Mouse (Mus musculus) cortical plate, adult 2 months (tissue): ENCODE data around the gene Gm960.

Experiments used
- CTCF ChIP-seq: fragments of 200-500 bp; IDR thresholded peaks from 2 replicates; pipeline ENCODE4 v1.5.1; 2011; ENCODE audit warnings: mild to moderate bottlenecking, control low read depth, low read length; ENCODE audit not compliant: insufficient read depth; ENCODE audit errors: extremely low read depth
- POLR2A ChIP-seq: fragments of 200-500 bp; IDR thresholded peaks from 2 replicates; pipeline ENCODE4 v1.6.1; 2011; ENCODE audit warnings: mild to moderate bottlenecking, low read length, control low read depth; ENCODE audit not compliant: insufficient read depth; ENCODE audit errors: extremely low read depth

DNA sequence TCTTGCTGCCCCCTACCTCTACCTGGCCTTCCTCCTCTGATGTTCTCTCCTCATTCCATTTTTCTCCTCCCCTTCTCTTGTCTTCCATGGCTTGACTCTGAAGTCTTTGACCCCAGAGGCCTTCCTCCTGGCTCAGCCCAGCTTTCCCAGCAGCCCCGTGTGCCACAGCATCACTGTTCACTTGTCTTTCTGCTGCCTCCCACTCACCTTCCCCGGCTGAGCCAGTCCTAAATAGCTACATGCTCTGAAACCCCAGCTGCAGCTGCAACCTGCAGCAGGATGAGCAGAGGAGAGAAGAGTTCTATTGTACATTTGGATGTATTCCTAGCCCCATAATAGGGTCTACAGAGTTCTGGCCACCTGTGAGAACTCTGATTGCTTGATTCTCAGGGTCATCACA is 111.0 kb downstream of the Gm960 start:
- no peak for TF ChIP-seq POLR2A
- no peak for TF ChIP-seq CTCF
